Mouse (Mus musculus) myocyte (in vitro differentiated cells): ENCODE measurements around the gene Rbp1.

Experiments
- E2F4 ChIP-seq: IDR thresholded peaks from one replicate; pipeline ENCODE4 v1.6.1; 2011; ENCODE audit warnings: mild to moderate bottlenecking, control low read depth, moderate library complexity; ENCODE audit not compliant: insufficient read depth
- MYOD1 ChIP-seq, 3 experiments: IDR thresholded peaks; one replicate each; pipeline ENCODE4 v1.6.1; 2011; ENCODE audit warnings: control low read depth in 2 of 3, low read depth in 2 of 3, mild to moderate bottlenecking in 2 of 3, moderate library complexity in 1 of 3; ENCODE audit not compliant: insufficient read length in 2 of 3, control insufficient read depth in 1 of 3
- MYOG ChIP-seq, 3 experiments: IDR thresholded peaks; one replicate each; pipeline ENCODE4 v1.6.1; 2011; ENCODE audit warnings: control low read depth in 2 of 3, low read depth in 2 of 3, mild to moderate bottlenecking in 2 of 3; ENCODE audit not compliant: insufficient read length in 2 of 3, control insufficient read depth in 1 of 3, insufficient read depth in 1 of 3
- POLR2A ChIP-seq: IDR thresholded peaks from one replicate; pipeline ENCODE4 v1.6.1; 2011; ENCODE audit warnings: low read depth, mild to moderate bottlenecking, control low read depth, moderate library complexity; ENCODE audit not compliant: insufficient read length
- POLR2AphosphoS2 ChIP-seq: IDR thresholded peaks from one replicate; pipeline ENCODE4 v1.6.1; 2011; ENCODE audit warnings: low read depth, control low read depth; ENCODE audit not compliant: insufficient read length
- REST ChIP-seq: IDR thresholded peaks from one replicate; pipeline ENCODE4 v1.6.1; 2011; ENCODE audit warnings: mild to moderate bottlenecking, control low read depth, moderate library complexity; ENCODE audit not compliant: insufficient read depth, insufficient read length
- TCF12 ChIP-seq: IDR thresholded peaks from one replicate; pipeline ENCODE4 v1.6.1; 2011; ENCODE audit warnings: mild to moderate bottlenecking, control low read depth; ENCODE audit not compliant: poor library complexity, insufficient read depth, severe bottlenecking
- USF1 ChIP-seq: IDR thresholded peaks from one replicate; pipeline ENCODE4 v1.6.1; 2011; ENCODE audit warnings: low read depth, mild to moderate bottlenecking, control low read depth, moderate library complexity

DNA sequence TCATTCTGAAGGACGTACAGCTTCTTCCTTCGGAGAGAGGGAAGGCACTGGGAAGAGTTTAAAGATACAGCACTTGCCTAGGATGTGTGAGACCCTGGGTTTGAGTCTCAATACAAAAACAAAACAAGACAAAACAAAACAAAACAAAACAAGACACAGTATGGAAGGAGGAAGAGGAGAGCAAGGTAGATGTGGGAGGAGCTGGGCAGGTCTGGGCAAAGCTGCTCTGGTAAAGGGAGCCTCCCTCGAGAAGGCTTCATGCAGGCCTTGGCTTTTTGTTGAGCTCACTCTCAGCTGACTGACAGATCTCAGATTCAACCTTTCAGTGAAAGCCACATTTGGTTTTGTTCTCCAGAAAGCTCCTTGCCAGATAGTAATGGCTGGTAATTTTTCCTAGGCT lies 63.1 kb downstream of the Rbp1 start, which contains the start of gene Rbp2:
- TF ChIP-seq POLR2A: no peak
- TF ChIP-seq MYOG (IDR thresholded peaks at IDR 0.05; ENCODE audit: control insufficient read depth in 1 of 3, insufficient read depth in 1 of 3, insufficient read length in 2 of 3, low read depth in 2 of 3): no peak
- TF ChIP-seq REST: no peak
- no peak for TF ChIP-seq E2F4
- no peak for TF ChIP-seq USF1
- no peak for TF ChIP-seq TCF12
- TF ChIP-seq POLR2AphosphoS2: no peak
- TF ChIP-seq MYOD1 (IDR thresholded peaks at IDR 0.05; ENCODE audit: control insufficient read depth in 1 of 3, insufficient read length in 2 of 3, low read depth in 2 of 3): no peak
